Mouse (Mus musculus) cerebellum, postnatal 4 days (tissue): ENCODE results near the gene Mtg2.

Source experiments
- DNase-seq, 2 experiments: peaks; one replicate each; pipeline ENCODE4 v3.0.0; 2022; ENCODE audit warnings: low spot score in 2 of 2, mixed read lengths in 1 of 2

Gene Mtg2

DNA sequence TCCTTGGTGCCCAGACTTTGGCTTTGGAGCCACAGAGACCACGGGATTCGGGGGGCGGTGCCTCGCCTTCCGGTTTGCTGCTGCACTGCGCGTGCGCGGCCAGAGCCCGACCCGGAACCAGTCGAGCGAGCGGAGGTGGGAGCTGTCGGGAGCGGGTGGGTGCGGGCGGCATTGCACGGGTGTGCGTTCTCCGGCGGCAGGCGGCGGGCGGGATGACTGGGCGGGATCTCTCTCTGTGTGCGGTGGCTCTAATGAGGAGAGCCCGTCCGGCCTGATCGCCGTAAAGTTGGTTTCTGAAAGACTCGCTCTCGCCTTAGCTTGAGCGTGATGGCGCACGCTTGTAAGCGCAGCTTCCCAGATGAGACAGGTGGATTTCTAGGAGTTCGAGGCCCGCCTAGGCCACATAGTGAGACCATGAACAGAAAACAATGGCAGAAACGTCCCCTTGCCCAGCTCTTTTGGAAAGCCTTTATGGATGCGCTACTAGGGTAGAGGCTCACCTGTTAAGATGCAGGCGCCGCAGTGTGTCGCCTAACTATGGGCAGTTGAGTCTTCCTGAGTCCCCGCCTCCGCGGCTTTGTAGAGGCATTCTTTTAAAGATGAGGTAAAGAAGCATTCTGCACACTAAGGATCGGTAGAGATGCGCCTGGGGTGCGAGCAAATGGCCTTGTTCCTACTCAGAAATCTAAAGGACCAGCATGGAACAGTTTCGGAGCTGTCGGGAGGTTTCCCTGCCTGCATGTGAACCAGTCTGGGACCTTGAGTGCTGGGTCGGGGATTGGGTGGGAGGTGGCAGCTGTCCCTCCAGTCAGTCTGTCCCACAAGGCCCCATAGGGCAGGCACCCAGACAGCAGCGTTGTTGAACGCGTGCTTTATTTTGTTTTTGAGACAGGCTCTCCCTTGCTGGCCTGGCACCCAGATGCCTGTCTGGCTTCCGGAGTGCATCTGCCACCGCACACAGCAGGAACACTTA is at the start of gene Mtg2:
TSS of gene Mtg2 (plus strand) at position 108 of the 973 bp plus-strand sequence.
- DNase-seq, result peak; percentile 93 to 96

DNA sequence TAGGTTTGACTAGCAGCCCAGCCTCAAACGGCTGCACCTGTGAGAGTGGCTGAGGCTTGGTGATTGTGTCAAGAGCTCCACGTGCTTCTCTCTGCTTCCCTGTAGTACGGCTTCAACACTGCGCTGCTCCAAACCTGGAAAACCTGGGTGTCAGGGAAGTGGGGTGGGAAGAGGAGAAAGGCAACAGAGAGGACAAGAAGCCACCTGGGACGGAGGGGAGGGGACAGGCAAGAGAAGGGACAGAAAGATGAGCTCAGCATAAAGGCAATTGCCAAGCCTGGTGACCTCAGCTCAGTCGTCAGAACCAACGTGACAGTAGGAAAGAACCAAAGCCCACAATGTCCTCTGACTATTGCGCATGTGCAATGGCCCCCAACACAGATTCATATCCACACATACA is 49.5 kb upstream of the Mtg2 start:
- DNase-seq, result no peak

DNA sequence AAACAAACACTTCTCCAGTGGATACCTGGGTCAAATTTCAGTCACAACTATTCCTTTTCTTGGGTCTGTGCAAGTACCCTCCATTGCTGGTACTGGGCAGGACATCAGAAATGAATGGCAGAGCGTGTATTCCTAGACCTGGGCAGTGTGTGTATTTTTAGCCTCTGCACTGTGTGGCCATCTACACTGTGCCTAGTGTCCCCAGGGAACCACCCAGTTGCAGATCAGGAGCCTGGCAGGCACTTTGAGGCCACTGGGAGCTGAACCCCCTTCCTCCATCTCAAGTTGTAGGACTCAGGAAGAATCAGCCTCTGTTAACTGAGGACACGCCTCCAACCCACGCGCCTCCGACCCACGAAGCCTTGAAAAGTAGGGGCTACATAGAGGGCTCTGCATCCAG is 47.6 kb upstream of the Mtg2 start:
- no peak for DNase-seq

- DNase-seq, result peak; percentile 99
These were observed 45.8 kb upstream of the Mtg2 start, which contains the start of gene Lsm14b for GRCm38 (mm10) chr2:180024401-180025098. Gene Lsm14b (plus strand): TSS chr2:180024987.

DNA sequence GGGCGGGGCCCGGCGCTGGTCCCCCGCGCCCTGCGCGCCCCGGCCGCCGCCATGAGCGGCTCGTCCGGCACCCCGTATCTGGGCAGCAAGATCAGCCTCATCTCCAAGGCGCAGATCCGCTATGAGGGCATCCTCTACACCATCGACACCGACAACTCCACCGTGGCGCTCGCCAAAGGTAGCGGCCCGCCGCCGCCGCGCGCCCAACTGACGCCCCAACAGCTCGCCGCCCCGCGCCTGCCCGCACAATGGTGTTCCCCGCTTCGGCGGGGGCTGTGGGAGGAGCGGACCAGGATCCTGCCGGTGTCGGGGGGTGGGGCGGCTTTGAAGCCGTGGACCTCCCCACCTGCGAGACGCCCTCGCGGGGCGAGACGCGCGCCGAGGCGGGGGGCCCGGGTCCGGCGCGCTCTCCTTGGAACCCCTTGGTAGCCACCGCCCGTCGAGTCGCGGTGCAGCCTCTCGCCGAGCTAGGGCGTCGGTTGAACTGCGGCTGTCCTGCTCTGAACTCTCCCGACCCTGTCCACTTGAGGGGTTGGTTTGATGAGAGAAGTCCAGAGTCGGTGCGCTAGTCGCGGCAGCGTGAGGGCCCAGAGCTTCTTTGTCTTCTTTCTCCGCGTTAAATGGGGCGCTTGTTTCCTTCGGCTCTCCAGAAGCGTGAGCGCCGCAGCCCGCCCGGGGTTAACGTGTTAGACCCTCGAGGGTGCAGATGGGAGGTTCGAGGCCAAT is 45.1 kb upstream of the Mtg2 start:
- DNase-seq, result peak in 1 of 2 experiments; percentile 50

DNA sequence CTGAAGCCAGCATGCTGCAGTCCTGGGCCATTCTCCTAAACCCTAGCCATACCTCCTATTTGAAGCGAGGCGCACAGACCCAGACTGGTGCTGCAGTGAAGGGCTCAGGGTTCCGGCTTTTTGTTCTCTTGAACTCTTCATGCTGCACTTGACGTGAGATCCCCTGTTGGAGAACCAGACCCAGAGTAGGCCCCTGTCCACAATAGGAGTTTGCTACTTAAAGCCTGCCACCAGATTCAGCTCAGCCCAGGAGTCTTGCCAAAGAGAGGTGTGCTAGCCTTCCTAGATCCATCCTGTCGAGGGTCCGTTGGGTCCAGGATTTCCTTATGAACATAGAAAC is 44.6 kb upstream of the Mtg2 start:
- DNase-seq, result no peak

- no peak for DNase-seq
These were observed 42.6 kb upstream of the Mtg2 start for GRCm38 (mm10) chr2:180027768-180028167.

GRCm38 (mm10) chr2:180031270-180031669 is 39.1 kb upstream of the Mtg2 start:
- no peak for DNase-seq

GRCm38 (mm10) chr2:180032925-180033324 is 37.5 kb upstream of the Mtg2 start:
- DNase-seq, result no peak

DNA sequence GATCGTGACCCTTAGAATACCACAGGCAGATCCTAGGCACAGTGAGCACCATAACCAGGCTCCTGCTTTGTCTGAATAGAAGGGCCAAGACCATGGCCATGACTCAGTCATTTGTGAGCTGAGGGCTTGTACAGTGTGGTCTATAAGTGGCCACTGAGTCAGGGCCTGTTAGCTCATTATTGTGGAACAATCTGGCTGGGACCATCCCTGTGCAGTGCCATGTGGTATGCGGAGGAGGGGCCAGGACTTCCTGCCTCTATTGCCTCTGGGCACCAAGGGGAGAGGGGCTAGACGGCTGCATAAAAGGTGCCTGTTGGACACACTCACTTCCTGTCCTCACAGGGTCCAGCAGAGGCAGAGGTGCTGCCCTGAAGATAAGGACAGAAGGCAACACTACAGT is 36.4 kb upstream of the Mtg2 start:
- no peak for DNase-seq

DNA sequence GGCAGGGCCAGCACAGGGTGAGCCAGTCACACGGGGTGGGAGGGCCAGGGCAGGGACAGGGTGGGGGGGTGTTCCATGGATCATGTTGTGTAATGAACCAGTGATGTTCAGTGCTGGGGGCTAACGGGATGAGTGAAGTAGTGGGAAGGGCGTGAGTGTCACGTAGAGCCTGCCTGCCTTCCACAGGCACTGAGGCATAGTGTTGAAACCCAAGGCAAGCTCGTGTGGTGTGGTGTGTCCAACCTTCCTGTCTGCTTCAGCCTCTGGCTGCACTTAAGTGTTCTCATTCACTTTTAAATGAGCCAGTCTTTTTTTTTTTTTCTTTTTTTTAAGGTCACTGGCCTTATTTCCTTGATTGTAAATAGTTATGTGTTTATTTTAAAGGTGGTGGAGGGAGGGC is 35.6 kb upstream of the Mtg2 start:
- no peak for DNase-seq

- DNase-seq, result no peak
These were observed 30.0 kb upstream of the Mtg2 start for GRCm38 (mm10) chr2:180040406-180040805.

DNA sequence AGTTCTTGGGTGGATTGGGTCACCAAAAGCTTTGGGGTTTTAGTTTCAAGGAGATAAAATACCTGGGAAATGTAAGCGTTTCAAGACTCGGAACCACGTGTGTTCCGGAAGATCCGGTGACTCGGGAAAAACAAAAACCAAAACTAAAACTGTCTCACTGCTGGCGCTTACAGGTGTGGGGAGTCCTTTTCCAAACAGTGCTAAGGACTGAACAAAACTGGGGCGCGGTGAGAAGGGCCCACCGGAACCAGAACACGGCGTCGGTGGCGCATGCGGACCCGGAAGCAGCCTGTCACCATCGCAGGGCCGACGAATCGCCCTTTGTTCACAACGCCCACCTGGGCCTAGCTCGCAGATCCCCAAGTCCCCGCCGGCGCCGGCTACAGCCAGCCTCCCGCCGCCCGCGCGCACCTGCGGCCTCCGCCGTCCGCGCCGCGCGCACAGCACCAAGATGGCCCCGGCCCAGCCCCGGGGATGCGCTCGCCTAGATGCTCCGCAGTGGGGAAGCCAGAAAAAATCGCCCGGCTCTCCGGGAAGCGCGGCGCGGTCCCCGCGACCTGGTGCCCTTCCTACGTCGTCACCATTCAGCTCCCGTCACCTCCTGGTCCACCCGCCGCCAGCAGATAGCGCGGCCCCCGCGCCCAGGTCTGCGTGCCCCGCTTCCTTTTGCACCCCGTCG is 28.7 kb upstream of the Mtg2 start:
- peak in 1 of 2 experiments; percentile 51 for DNase-seq

DNA sequence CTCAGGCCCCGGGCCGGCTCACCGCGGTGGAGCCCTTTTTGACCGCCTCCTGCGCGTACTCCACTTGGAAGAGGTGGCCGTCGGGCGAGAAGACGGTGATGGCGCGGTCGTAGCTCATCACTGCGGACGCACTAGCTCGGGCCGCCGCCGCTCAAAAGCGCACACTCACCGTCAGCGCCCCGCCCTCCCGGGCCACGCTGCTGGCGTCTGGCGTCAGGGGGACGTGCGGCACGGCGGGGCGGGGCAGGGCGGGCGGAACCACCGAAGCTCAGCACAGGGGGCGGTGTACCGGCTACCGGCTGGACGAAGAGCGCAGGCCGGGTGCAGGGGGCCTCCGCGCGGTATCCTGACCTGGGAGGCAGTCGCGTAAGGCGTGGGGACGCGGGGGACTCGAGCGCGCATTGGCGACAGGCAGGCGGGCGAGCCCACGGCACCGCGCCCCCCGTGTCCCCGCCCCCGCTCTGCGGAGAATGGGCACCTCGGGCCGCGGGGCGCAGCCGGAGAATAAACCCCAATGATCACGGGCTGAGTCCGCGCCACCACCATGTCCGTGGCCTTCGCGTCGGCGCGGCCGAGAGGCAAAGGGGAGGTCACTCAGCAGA is 28.0 kb upstream of the Mtg2 start, which contains the start of the genes Psma7 and Ss18l1:
TSS of gene Psma7 (minus strand) at position 178 of the 602 bp plus-strand sequence.
TSS of gene Ss18l1 (plus strand) at position 254 of the 602 bp plus-strand sequence.
- DNase-seq, result peak; percentile 80 to 91

- DNase-seq, result peak; percentile 53 to 70
These were observed 27.4 kb upstream of the Mtg2 start for GRCm38 (mm10) chr2:180042858-180043515.

GRCm38 (mm10) chr2:180045283-180045682 is 25.1 kb upstream of the Mtg2 start:
- DNase-seq, result peak in 1 of 2 experiments; percentile 30

DNA sequence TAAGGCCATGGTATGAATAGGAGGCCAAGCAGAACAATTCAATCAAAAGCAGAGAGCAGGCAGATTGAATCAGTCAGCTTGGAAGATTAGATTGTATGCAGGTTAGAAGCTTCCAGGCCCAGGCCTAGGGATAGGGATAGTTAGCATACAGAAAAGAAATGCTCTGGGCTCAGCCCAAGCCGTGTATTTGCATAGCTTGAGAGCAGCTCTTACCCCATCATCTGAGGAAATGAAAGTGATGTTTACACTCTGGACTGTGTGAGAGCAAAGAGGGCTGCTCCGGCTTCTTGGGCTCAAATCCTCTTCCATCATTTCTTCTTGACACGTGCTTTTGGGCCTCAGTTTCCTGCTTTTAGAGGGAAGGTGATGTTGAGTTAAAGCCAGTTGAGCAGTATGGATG is 22.8 kb upstream of the Mtg2 start:
- no peak for DNase-seq

GRCm38 (mm10) chr2:180047980-180048635 is 22.3 kb upstream of the Mtg2 start:
- DNase-seq, result no peak

- DNase-seq, result peak; percentile 76 to 85
These were observed 19.4 kb upstream of the Mtg2 start for GRCm38 (mm10) chr2:180050986-180051385.
